Mouse (Mus musculus) embryonic facial prominence, embryonic 13.5 days (tissue): Measurements from ENCODE around the gene Hscb. TPM values are rescaled to one million over a fixed set of nuclear protein-coding genes. Genes with fewer than 3 reads are reported as not detected.
"Not testable (repeated sequence)": the region's sequence is repeated elsewhere in the genome, so short reads cannot be mapped to it uniquely, and the experiment has no call there.

Experiments used
- ATAC-seq: fragments of 200-750 bp; cut with Nextera tagmentation; 2 replicates; pipeline ENCODE4 v1.8.0; 2017; ENCODE audit warnings: low read depth; ENCODE audit not compliant: insufficient number of reproducible peaks, insufficient read depth, low FRiP score, low TSS enrichment
- H3K27ac ChIP-seq: fragments of 300-500 bp; sonication (generic); 2 replicates; pipeline ENCODE4 v1.5.1; 2015; ENCODE audit warnings: moderate library complexity, mild to moderate bottlenecking, inconsistent platforms
- H3K27me3 ChIP-seq: fragments of 300-500 bp; sonication (generic); 2 replicates; pipeline ENCODE4 v1.6.1; 2015; ENCODE audit warnings: mild to moderate bottlenecking, inconsistent platforms
- H3K36me3 ChIP-seq: fragments of 300-500 bp; sonication (generic); 2 replicates; pipeline ENCODE4 v1.6.1; 2015; ENCODE audit warnings: mild to moderate bottlenecking, inconsistent platforms
- H3K4me1 ChIP-seq: fragments of 300-500 bp; sonication (generic); 2 replicates; pipeline ENCODE4 v1.6.1; 2015; ENCODE audit warnings: inconsistent platforms
- H3K4me2 ChIP-seq: fragments of 300-500 bp; sonication (generic); 2 replicates; pipeline ENCODE4 v1.6.1; 2015; ENCODE audit warnings: moderate library complexity, mild to moderate bottlenecking, inconsistent platforms
- H3K4me3 ChIP-seq: fragments of 300-500 bp; sonication (generic); 2 replicates; pipeline ENCODE4 v1.5.1; 2015; ENCODE audit warnings: mild to moderate bottlenecking, inconsistent platforms
- H3K9ac ChIP-seq: fragments of 300-500 bp; sonication (generic); 2 replicates; pipeline ENCODE4 v1.6.1; 2015; ENCODE audit warnings: mild to moderate bottlenecking, inconsistent platforms
- H3K9me3 ChIP-seq: fragments of 300-500 bp; sonication (generic); 2 replicates; pipeline ENCODE4 v1.6.1; 2016; ENCODE audit warnings: inconsistent platforms
- WGBS: fragments of 180-500 bp; shearing (Covaris S2); methylation state at CpG from one replicate; pipeline ENCODE4 v1.1.7; 2015; ENCODE audit warnings: mixed read lengths; 5-methylcytosine and 5-hydroxymethylcytosine counted together
- polyA plus RNA-seq: library from polyadenylated mRNA; unstranded; fragments of >200 nt; fragmentation: Nextera tagmentation; extraction: Ambion mirVana; gene quantifications from 2 replicates; pipeline ENCODE4 v1.2.1, GENCODE M21; 2015

The Hscb gene
- polyA plus RNA-seq, 1 experiment from 2014 or later, result 29.8 TPM

GRCm38 (mm10) chr5:110860445-110860844 is 20.9 kb upstream of the Hscb start:
- peaks cover 40% of the 10 kb centered on the region for H3K36me3 ChIP-seq
- H3K9ac ChIP-seq, result no peak overlapping the region
- H3K4me1 ChIP-seq, result peaks cover 11% of the 10 kb centered on the region
- no peaks in the 10 kb centered on the region for H3K27me3 ChIP-seq
- no peak overlapping the region for H3K4me3 ChIP-seq
- H3K27ac ChIP-seq, result no peak overlapping the region
- 86% methylated on average over 5 of the region's 5 CpGs for WGBS
- H3K4me2 ChIP-seq, result no peak overlapping the region
- H3K9me3 ChIP-seq, result no peaks in the 10 kb centered on the region
- no peak for ATAC-seq

GRCm38 (mm10) chr5:110859013-110859650 is 19.6 kb upstream of the Hscb start:
- Histone ChIP-seq H3K4me1 (peaks cover 12% of the 10 kb centered on the region), H3K27me3 (no peaks in the 10 kb centered on the region), H3K36me3 (peaks cover 40% of the 10 kb centered on the region), H3K9me3 (no peaks in the 10 kb centered on the region), H3K4me3 (peak overlapping the region; percentile 4; the same call in 1 of the 2 replicates), H3K27ac (peak overlapping the region; percentile 77), H3K4me2 (peak overlapping the region; percentile 30), H3K9ac (0 out of 2 replicates have a peak overlapping the region, but pooled peaks have one; percentile 6)
- ATAC-seq, result no peak
- WGBS, result 46% methylated on average over 13 of the region's 13 CpGs

- Histone ChIP-seq H3K36me3 (peaks cover 28% of the 10 kb centered on the region), H3K4me1 (peaks cover 19% of the 10 kb centered on the region), H3K9me3 (no peaks in the 10 kb centered on the region), H3K4me3 (no peak overlapping the region), H3K9ac (no peak overlapping the region), H3K4me2 (no peak overlapping the region), H3K27me3 (no peaks in the 10 kb centered on the region), H3K27ac (0 out of 2 replicates have a peak overlapping the region, but pooled peaks have one; percentile 17)
- ATAC-seq, result no peak
- WGBS, result 26% methylated on average over 5 of the region's 5 CpGs
Measured at GRCm38 (mm10) chr5:110857091-110857490, 17.5 kb upstream of the Hscb start.

- WGBS, result 81% methylated on average over 1 of the region's 1 CpGs
- Histone ChIP-seq H3K9ac (no peak overlapping the region), H3K36me3 (peaks cover 24% of the 10 kb centered on the region), H3K4me1 (peaks cover 9% of the 10 kb centered on the region; the same call in 1 of the 2 replicates), H3K4me2 (no peak overlapping the region), H3K4me3 (no peak overlapping the region), H3K27ac (no peak overlapping the region), H3K27me3 (no peaks in the 10 kb centered on the region), H3K9me3 (no peaks in the 10 kb centered on the region)
- no peak for ATAC-seq
Measured at GRCm38 (mm10) chr5:110852990-110853389, 13.4 kb upstream of the Hscb start.

GRCm38 (mm10) chr5:110841046-110841862 is 1.7 kb upstream of the Hscb start:
- no peaks in the 10 kb centered on the region for H3K9me3 ChIP-seq
- H3K4me2 ChIP-seq, result no peak overlapping the region
- no peak for ATAC-seq
- H3K9ac ChIP-seq, result no peak overlapping the region
- 90% methylated on average over 14 of the region's 14 CpGs for WGBS
- H3K27ac ChIP-seq, result no peak overlapping the region
- no peaks in the 10 kb centered on the region for H3K27me3 ChIP-seq
- peak overlapping the region; percentile 77; the same call in 1 of the 2 replicates for H3K4me3 ChIP-seq
- peaks cover 37% of the 10 kb centered on the region for H3K36me3 ChIP-seq
- H3K4me1 ChIP-seq, result peaks cover 21% of the 10 kb centered on the region

GRCm38 (mm10) chr5:110840465-110840864 is 888 bp upstream of the Hscb start:
- Histone ChIP-seq H3K4me2 (peak overlapping the region; percentile 75), H3K9me3 (no peaks in the 10 kb centered on the region), H3K9ac (peak overlapping the region; percentile 72), H3K27ac (peak overlapping the region; percentile 89), H3K36me3 (peaks cover 33% of the 10 kb centered on the region), H3K4me3 (peak overlapping the region; percentile 77), H3K27me3 (no peaks in the 10 kb centered on the region), H3K4me1 (peaks cover 21% of the 10 kb centered on the region)
- WGBS, result 5% methylated on average over 4 of the region's 4 CpGs
- no peak for ATAC-seq

GRCm38 (mm10) chr5:110839038-110839677 is 419 bp downstream of the Hscb start:
- H3K4me3 ChIP-seq, result peak overlapping the region; percentile 77
- H3K27me3 ChIP-seq, result no peaks in the 10 kb centered on the region
- 6% methylated on average over 28 of the region's 28 CpGs for WGBS
- H3K9me3 ChIP-seq, result no peaks in the 10 kb centered on the region
- peaks cover 23% of the 10 kb centered on the region for H3K36me3 ChIP-seq
- H3K27ac ChIP-seq, result peak overlapping the region; percentile 86
- peaks cover 21% of the 10 kb centered on the region for H3K4me1 ChIP-seq
- H3K9ac ChIP-seq, result peak overlapping the region; percentile 84
- H3K4me2 ChIP-seq, result peak overlapping the region; percentile 75
- peak; percentile 54 for ATAC-seq

- not testable (repeated sequence) for H3K9ac ChIP-seq, H3K4me2 ChIP-seq, H3K9me3 ChIP-seq, ATAC-seq, H3K27me3 ChIP-seq, H3K27ac ChIP-seq, H3K4me3 ChIP-seq
- WGBS, result 89% methylated on average over 5 of the region's 5 CpGs
- peaks cover 22% of the 10 kb centered on the region for H3K36me3 ChIP-seq
- H3K4me1 ChIP-seq, result peaks cover 21% of the 10 kb centered on the region
Measured at GRCm38 (mm10) chr5:110838016-110838415, 1.6 kb downstream of the Hscb start.

GRCm38 (mm10) chr5:110835959-110836358 is 3.6 kb downstream of the Hscb start:
- H3K36me3 ChIP-seq, result peaks cover 6% of the 10 kb centered on the region; the same call in 1 of the 2 replicates
- no peak overlapping the region for H3K4me2 ChIP-seq
- no peak overlapping the region for H3K27ac ChIP-seq
- H3K4me3 ChIP-seq, result no peak overlapping the region
- 33% methylated on average over 3 of the region's 3 CpGs for WGBS
- H3K9me3 ChIP-seq, result no peaks in the 10 kb centered on the region
- H3K4me1 ChIP-seq, result peaks cover 18% of the 10 kb centered on the region
- no peaks in the 10 kb centered on the region for H3K27me3 ChIP-seq
- ATAC-seq, result no peak
- no peak overlapping the region for H3K9ac ChIP-seq

- no peak for ATAC-seq
- WGBS, result 84% methylated on average over 5 of the region's 5 CpGs
- H3K4me2 ChIP-seq, result no peak overlapping the region
- H3K36me3 ChIP-seq, result peaks cover 10% of the 10 kb centered on the region; the same call in 1 of the 2 replicates
- no peak overlapping the region for H3K9ac ChIP-seq
- no peaks in the 10 kb centered on the region for H3K27me3 ChIP-seq
- no peaks in the 10 kb centered on the region for H3K9me3 ChIP-seq
- H3K27ac ChIP-seq, result no peak overlapping the region
- no peaks in the 10 kb centered on the region for H3K4me1 ChIP-seq
- H3K4me3 ChIP-seq, result no peak overlapping the region
Measured at GRCm38 (mm10) chr5:110831036-110831720, 8.4 kb downstream of the Hscb start.

GRCm38 (mm10) chr5:110827576-110827975 is 12.0 kb downstream of the Hscb start:
- no peaks in the 10 kb centered on the region for H3K27me3 ChIP-seq
- WGBS, result 93% methylated on average over 5 of the region's 5 CpGs
- H3K4me3 ChIP-seq, result no peak overlapping the region

More at GRCm38 (mm10) chr5:110827576-110827975, 12.0 kb downstream of the Hscb start:
- H3K36me3 ChIP-seq, result peaks cover 4% of the 10 kb centered on the region; the same call in 1 of the 2 replicates
- no peak for ATAC-seq
- H3K9me3 ChIP-seq, result no peaks in the 10 kb centered on the region
- H3K9ac ChIP-seq, result no peak overlapping the region
- H3K4me2 ChIP-seq, result no peak overlapping the region
- H3K4me1 ChIP-seq, result no peaks in the 10 kb centered on the region
- H3K27ac ChIP-seq, result no peak overlapping the region
